Mouse (Mus musculus) myocyte (in vitro differentiated cells): Measurements from ENCODE around the gene Hyal3.

Source experiments
- CEBPB ChIP-seq: IDR thresholded peaks from 2 replicates; pipeline ENCODE4 v1.6.1; 2011; ENCODE audit warnings: mild to moderate bottlenecking, moderate library complexity; ENCODE audit not compliant: poor library complexity, insufficient read depth, severe bottlenecking
- E2F4 ChIP-seq: IDR thresholded peaks from one replicate; pipeline ENCODE4 v1.6.1; 2011; ENCODE audit warnings: mild to moderate bottlenecking, control low read depth, moderate library complexity; ENCODE audit not compliant: insufficient read depth
- MAX ChIP-seq: IDR thresholded peaks from one replicate; pipeline ENCODE4 v1.6.1; 2011; ENCODE audit warnings: low read depth, mild to moderate bottlenecking, control low read depth
- MYOD1 ChIP-seq, 3 experiments: IDR thresholded peaks; one replicate each; pipeline ENCODE4 v1.6.1; 2011; ENCODE audit warnings: control low read depth in 2 of 3, low read depth in 2 of 3, mild to moderate bottlenecking in 2 of 3, moderate library complexity in 1 of 3; ENCODE audit not compliant: insufficient read length in 2 of 3, control insufficient read depth in 1 of 3
- MYOG ChIP-seq, 3 experiments: IDR thresholded peaks; one replicate each; pipeline ENCODE4 v1.6.1; 2011; ENCODE audit warnings: control low read depth in 2 of 3, low read depth in 2 of 3, mild to moderate bottlenecking in 2 of 3; ENCODE audit not compliant: insufficient read length in 2 of 3, control insufficient read depth in 1 of 3, insufficient read depth in 1 of 3
- POLR2A ChIP-seq: IDR thresholded peaks from one replicate; pipeline ENCODE4 v1.6.1; 2011; ENCODE audit warnings: low read depth, mild to moderate bottlenecking, control low read depth, moderate library complexity; ENCODE audit not compliant: insufficient read length
- POLR2AphosphoS2 ChIP-seq: IDR thresholded peaks from one replicate; pipeline ENCODE4 v1.6.1; 2011; ENCODE audit warnings: low read depth, control low read depth; ENCODE audit not compliant: insufficient read length
- REST ChIP-seq: IDR thresholded peaks from one replicate; pipeline ENCODE4 v1.6.1; 2011; ENCODE audit warnings: mild to moderate bottlenecking, control low read depth, moderate library complexity; ENCODE audit not compliant: insufficient read depth, insufficient read length
- SRF ChIP-seq: IDR thresholded peaks from one replicate; pipeline ENCODE4 v1.6.1; 2011; ENCODE audit warnings: low read depth; ENCODE audit not compliant: control insufficient read depth, insufficient read length
- TCF12 ChIP-seq: IDR thresholded peaks from one replicate; pipeline ENCODE4 v1.6.1; 2011; ENCODE audit warnings: mild to moderate bottlenecking, control low read depth; ENCODE audit not compliant: poor library complexity, insufficient read depth, severe bottlenecking
- TCF3 ChIP-seq: IDR thresholded peaks from one replicate; pipeline ENCODE4 v1.6.1; 2011; ENCODE audit warnings: low read depth, control low read depth; ENCODE audit not compliant: insufficient read length
- USF1 ChIP-seq: IDR thresholded peaks from one replicate; pipeline ENCODE4 v1.6.1; 2011; ENCODE audit warnings: low read depth, mild to moderate bottlenecking, control low read depth, moderate library complexity

- TF ChIP-seq POLR2A (no peak), POLR2AphosphoS2 (no peak), USF1 (no peak), E2F4 (no peak), MYOG (IDR thresholded peaks at IDR 0.05; ENCODE audit: control insufficient read depth in 1 of 3, insufficient read depth in 1 of 3, insufficient read length in 2 of 3, low read depth in 2 of 3) (no peak), REST (no peak), MYOD1 (IDR thresholded peaks at IDR 0.05; ENCODE audit: control insufficient read depth in 1 of 3, insufficient read length in 2 of 3, low read depth in 2 of 3) (no peak), CEBPB (no peak), MAX (no peak), TCF3 (no peak), TCF12 (no peak), SRF (no peak)
These were observed 2.7 kb upstream of the Hyal3 start for GRCm38 (mm10) chr9:107577871-107578270.
